19 mouse cellular contexts compared by ENCODE assay signal in the genomic region with DNA sequence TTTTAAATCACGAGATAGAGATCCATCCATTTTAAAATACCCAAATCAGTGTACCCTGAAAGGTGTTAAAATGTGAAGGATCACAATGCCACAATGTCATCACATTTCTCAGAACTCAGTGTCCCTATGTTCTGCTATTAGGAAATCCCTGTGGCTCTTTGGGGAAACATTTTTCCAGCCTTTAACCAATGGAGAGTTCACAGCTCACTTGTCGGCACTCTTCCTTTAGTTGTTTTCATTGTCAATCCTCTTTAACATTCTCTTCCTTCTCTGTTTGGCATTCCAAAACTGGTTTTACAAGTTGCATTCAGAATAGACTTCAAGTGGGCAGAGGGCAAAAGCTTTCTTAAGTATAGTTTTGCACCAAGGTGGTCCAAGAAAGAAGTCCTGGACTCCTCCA.
"Had no signal": no experiment of that assay in that cellular context is flagged by ENCODE, and none has a peak within 500 bp of the region (broad histone marks: within the 10 kb centered on the region; RNA-seq: fewer than 3 reads in every experiment).

No protein-coding gene starts in this region.

- H3K27me3 ChIP-seq: midbrain, embryonic 12.5 days; neural tube, embryonic 13.5 days; neural tube, embryonic 15.5 days; stomach, embryonic 15.5 days had no signal

- H3K4me1 ChIP-seq: midbrain, embryonic 10.5 days; midbrain, embryonic 12.5 days; neural tube, embryonic 13.5 days; stomach, embryonic 15.5 days had no signal

- H3K27ac ChIP-seq: liver, embryonic 14.5 days; midbrain, embryonic 10.5 days; midbrain, embryonic 12.5 days; neural tube, embryonic 13.5 days; neural tube, embryonic 15.5 days; stomach, embryonic 15.5 days had no signal

- H3K4me2 ChIP-seq: lung, embryonic 14.5 days; midbrain, embryonic 12.5 days; neural tube, embryonic 13.5 days; neural tube, embryonic 15.5 days; stomach, embryonic 15.5 days had no signal

- DNase-seq: lung, embryonic 14.5 days; lung, postnatal 14 days; lung, postnatal 4 days; midbrain, embryonic 14.5 days; retina, postnatal 1 day; right cerebral cortex, adult 18-20 months; right cerebral cortex, postnatal 25 days; right cerebral cortex, postnatal 4 days; thymus, adult 2 months; thymus, postnatal 25 days; thymus, postnatal 4 days had no signal

- H3K9ac ChIP-seq: liver, embryonic 14.5 days; lung, embryonic 14.5 days; midbrain, embryonic 12.5 days; neural tube, embryonic 13.5 days; neural tube, embryonic 15.5 days; stomach, embryonic 15.5 days had no signal

- ATAC-seq: midbrain, embryonic 16.5 days had no signal

- H3K4me3 ChIP-seq: midbrain, embryonic 10.5 days; midbrain, embryonic 12.5 days; myocyte; neural tube, embryonic 13.5 days; neural tube, embryonic 15.5 days; stomach, embryonic 15.5 days had no signal

- H3K9me3 ChIP-seq: midbrain, embryonic 12.5 days; neural tube, embryonic 13.5 days; neural tube, embryonic 15.5 days; stomach, embryonic 15.5 days had no signal

- H3K36me3 ChIP-seq: midbrain, embryonic 10.5 days; midbrain, embryonic 12.5 days; neural tube, embryonic 13.5 days; neural tube, embryonic 15.5 days; stomach, embryonic 15.5 days had no signal
